Mouse (Mus musculus) midbrain, embryonic 11.5 days (tissue): ENCODE measurements at regions not wholly inside any gene's neighbourhood (a gene's known extent, or its start where the extent isn't known, plus 50 kb on each side); places are given as distances from the start of the nearest gene placed in this dataset.

Experiments
- ATAC-seq: fragments of 200-750 bp; cut with Nextera tagmentation; 2 replicates; pipeline ENCODE4 v1.8.0; 2017; ENCODE audit warnings: moderate TSS enrichment, moderate library complexity; ENCODE audit not compliant: low FRiP score
- DNase-seq: peaks from one replicate; pipeline ENCODE4 v3.0.0; 2015; ENCODE audit warnings: low spot score; ENCODE audit errors: missing footprints
- H3K27ac ChIP-seq: fragments of 300-500 bp; sonication (generic); 2 replicates; pipeline ENCODE4 v1.5.1; 2014; ENCODE audit warnings: low read depth, low read length
- H3K27me3 ChIP-seq: fragments of 300-500 bp; sonication (generic); 2 replicates; pipeline ENCODE4 v1.6.1; 2014; ENCODE audit warnings: mild to moderate bottlenecking, low read length, moderate library complexity, mixed read lengths; ENCODE audit not compliant: control insufficient read depth, insufficient read depth
- H3K36me3 ChIP-seq: fragments of 300-500 bp; sonication (generic); 2 replicates; pipeline ENCODE4 v1.6.1; 2014; ENCODE audit warnings: mild to moderate bottlenecking, low read length, moderate library complexity, mixed read lengths; ENCODE audit not compliant: control insufficient read depth, insufficient read depth
- H3K4me1 ChIP-seq: fragments of 300-500 bp; sonication (generic); 2 replicates; pipeline ENCODE4 v1.6.1; 2014; ENCODE audit warnings: low read length; ENCODE audit not compliant: control insufficient read depth, insufficient read depth
- H3K4me2 ChIP-seq: fragments of 300-500 bp; sonication (generic); 2 replicates; pipeline ENCODE4 v1.6.1; 2014; ENCODE audit warnings: mild to moderate bottlenecking, moderate library complexity
- H3K4me3 ChIP-seq: fragments of 300-500 bp; sonication (generic); 2 replicates; pipeline ENCODE4 v1.5.1; 2014; ENCODE audit warnings: low read depth, low read length
- H3K9ac ChIP-seq: fragments of 300-500 bp; sonication (generic); 2 replicates; pipeline ENCODE4 v1.6.1; 2014; ENCODE audit warnings: low read length
- H3K9me3 ChIP-seq: fragments of 300-500 bp; sonication (generic); 2 replicates; pipeline ENCODE4 v1.6.1; 2016; ENCODE audit warnings: low read length; ENCODE audit not compliant: control insufficient read depth
- WGBS: fragments of 180-500 bp; shearing (Covaris S2); extraction: QIAGEN DNeasy Blood & Tissue Kit; methylation state at CpG from one replicate; pipeline ENCODE4 v1.1.7; 2014; 5-methylcytosine and 5-hydroxymethylcytosine counted together

DNA sequence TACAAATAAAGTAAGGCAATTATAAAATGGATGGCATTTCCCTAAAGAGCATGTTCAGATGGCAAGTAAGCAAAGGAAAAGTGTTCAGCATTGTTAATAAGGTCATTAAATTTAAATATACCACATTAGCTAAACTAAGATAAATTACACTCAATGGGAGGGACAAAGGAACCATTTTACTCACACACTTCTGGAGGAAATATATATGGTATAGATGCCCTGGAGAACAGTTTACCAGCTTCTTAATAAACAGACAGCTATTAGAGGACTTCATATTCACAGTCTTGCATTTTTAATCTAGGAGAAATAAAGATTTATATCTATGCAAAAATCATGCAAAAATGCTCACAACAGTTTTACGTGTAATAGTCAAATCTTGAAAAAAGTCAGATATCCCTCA is 183.8 kb downstream of the Dthd1 start:
- no peaks in the 10 kb centered on the region for H3K9me3 ChIP-seq
- no peak overlapping the region for H3K27ac ChIP-seq
- no peaks in the 10 kb centered on the region for H3K36me3 ChIP-seq
- H3K4me3 ChIP-seq = no peak overlapping the region
- H3K9ac ChIP-seq = no peak overlapping the region
- no peak overlapping the region for H3K4me2 ChIP-seq
- 86% methylated on average over 1 of the region's 1 CpGs for WGBS
- ATAC-seq (no peak), DNase-seq (no peak)
- H3K4me1 ChIP-seq = no peaks in the 10 kb centered on the region
- no peaks in the 10 kb centered on the region for H3K27me3 ChIP-seq

DNA sequence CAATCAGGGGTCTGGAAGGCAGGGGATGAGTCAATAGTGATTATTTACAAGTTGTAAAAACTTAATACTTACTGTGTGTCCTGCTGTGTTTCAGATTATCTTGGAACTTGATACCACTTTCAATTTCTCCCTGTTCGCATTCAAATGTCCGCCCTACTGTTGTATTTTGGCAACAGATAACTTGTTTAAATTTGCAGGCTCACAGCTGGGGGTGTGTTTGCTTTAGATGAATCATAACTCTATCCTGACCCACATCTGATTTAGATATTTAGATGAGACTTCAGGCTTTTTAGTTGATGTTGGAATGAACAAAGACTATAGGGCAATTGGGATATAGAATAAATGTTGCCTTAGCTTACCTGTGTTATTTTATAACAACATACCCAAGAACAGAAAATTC is 220.8 kb downstream of the Dthd1 start:
- Histone ChIP-seq H3K27me3 (no peaks in the 10 kb centered on the region), H3K4me2 (no peak overlapping the region), H3K4me1 (no peaks in the 10 kb centered on the region), H3K4me3 (no peak overlapping the region), H3K9me3 (no peaks in the 10 kb centered on the region), H3K36me3 (no peaks in the 10 kb centered on the region), H3K27ac (no peak overlapping the region), H3K9ac (no peak overlapping the region)
- DNase-seq (no peak), ATAC-seq (no peak)
- WGBS = 89% methylated on average over 2 of the region's 2 CpGs

DNA sequence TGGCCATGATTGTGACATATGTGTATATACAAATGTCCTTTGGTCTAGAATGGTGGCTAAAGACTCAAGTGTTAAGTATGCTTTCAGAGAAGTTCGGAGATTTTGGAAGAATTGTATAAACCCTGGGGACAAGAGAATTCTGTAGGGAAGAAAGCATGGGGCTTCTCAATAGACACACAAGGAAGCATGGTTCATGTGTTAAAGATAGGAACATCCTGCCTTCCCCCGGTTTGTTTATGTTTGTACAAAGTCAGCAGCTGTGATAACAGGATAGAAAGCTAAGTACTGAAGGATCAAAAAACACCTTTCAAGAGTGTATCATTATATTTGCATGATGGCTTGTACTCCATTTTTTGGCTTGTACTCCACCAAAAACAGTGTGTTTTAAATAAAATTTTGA is 232.1 kb downstream of the Dthd1 start:
- H3K9ac ChIP-seq = no peak overlapping the region
- no peak overlapping the region for H3K4me3 ChIP-seq
- H3K27ac ChIP-seq = no peak overlapping the region
- ATAC-seq = no peak
- DNase-seq = no peak
- no peaks in the 10 kb centered on the region for H3K27me3 ChIP-seq
- WGBS = 71% methylated on average over 2 of the region's 2 CpGs
- no peaks in the 10 kb centered on the region for H3K36me3 ChIP-seq
- H3K4me2 ChIP-seq = no peak overlapping the region
- H3K4me1 ChIP-seq = no peaks in the 10 kb centered on the region
- H3K9me3 ChIP-seq = no peaks in the 10 kb centered on the region

DNA sequence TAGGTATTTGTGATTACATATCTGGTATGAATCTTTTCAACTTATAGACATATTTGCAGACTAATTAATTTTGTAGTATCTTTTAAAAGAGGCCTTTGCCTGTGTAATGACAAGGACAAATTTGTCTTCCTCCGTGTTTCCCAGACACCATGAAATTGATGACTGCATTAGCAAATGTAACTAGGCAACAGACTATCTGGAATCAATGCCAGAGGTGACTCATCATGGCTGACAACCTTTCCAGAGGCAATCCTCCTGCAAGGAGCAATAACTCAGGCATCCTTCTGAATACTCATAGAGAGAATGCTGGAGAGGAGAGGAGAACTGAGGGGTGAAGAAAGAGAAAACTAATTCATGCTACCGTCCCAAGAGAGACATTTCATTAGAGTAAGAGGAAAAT is 249.7 kb downstream of the Dthd1 start:
- H3K27me3 ChIP-seq = no peaks in the 10 kb centered on the region
- no peaks in the 10 kb centered on the region for H3K4me1 ChIP-seq
- 68% methylated on average over 2 of the region's 2 CpGs for whole genome bisulfite sequencing
- no peak for DNase-seq
- no peak overlapping the region for H3K4me3 ChIP-seq
- H3K36me3 ChIP-seq = no peaks in the 10 kb centered on the region
- no peak overlapping the region for H3K9ac ChIP-seq
- no peak overlapping the region for H3K4me2 ChIP-seq
- no peak for ATAC-seq
- no peaks in the 10 kb centered on the region for H3K9me3 ChIP-seq
- no peak overlapping the region for H3K27ac ChIP-seq

DNA sequence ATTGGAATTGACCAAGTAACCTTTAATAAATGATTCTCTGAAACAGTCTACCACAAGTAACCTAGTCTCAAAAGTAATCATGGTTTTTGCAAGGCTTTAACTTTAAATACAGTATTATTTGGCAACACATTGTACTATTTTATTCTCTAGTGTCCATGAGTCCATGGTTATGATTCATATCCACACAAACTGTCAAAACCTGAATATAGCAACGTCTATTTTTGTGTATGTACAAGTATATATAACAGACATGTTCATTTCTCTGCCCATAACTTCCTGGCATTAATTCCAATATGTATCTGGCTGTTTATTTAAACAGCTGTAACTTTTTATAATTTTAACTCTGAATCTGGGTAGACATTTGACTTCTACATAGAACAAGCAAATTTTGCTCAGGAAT is 253.2 kb downstream of the Dthd1 start:
- H3K27ac ChIP-seq = no peak overlapping the region
- no peaks in the 10 kb centered on the region for H3K36me3 ChIP-seq
- DNase-seq = no peak
- 49% methylated on average over 1 of the region's 1 CpGs for WGBS
- H3K4me1 ChIP-seq = no peaks in the 10 kb centered on the region
- H3K27me3 ChIP-seq = no peaks in the 10 kb centered on the region
- no peak overlapping the region for H3K9ac ChIP-seq
- no peaks in the 10 kb centered on the region for H3K9me3 ChIP-seq
- H3K4me3 ChIP-seq = no peak overlapping the region
- ATAC-seq = no peak
- H3K4me2 ChIP-seq = no peak overlapping the region

DNA sequence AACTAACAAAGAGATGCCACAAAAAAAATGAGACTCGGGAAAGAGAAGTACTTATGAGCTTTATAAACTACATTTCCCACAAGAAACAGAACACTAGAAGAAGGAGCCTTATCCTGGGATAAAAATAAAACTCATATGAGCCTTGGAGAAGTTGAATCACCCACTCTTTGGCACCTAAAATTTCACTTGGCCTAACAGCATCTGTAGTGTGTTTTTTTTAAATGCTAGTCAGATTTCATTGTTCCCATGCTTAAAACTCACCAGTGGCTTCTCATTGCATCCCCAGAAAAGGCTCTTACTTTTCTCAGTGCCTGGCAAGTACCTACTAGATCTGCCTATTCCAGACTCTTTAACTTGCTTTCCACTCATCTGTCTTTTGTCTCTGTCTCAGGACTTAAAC is 284.5 kb downstream of the Dthd1 start:
- 88% methylated on average over 1 of the region's 1 CpGs for WGBS
- Histone ChIP-seq H3K9ac (no peak overlapping the region), H3K27me3 (no peaks in the 10 kb centered on the region), H3K4me3 (no peak overlapping the region), H3K4me1 (no peaks in the 10 kb centered on the region), H3K9me3 (no peaks in the 10 kb centered on the region), H3K36me3 (no peaks in the 10 kb centered on the region), H3K27ac (no peak overlapping the region), H3K4me2 (no peak overlapping the region)
- no peak for ATAC-seq
- no peak for DNase-seq

DNA sequence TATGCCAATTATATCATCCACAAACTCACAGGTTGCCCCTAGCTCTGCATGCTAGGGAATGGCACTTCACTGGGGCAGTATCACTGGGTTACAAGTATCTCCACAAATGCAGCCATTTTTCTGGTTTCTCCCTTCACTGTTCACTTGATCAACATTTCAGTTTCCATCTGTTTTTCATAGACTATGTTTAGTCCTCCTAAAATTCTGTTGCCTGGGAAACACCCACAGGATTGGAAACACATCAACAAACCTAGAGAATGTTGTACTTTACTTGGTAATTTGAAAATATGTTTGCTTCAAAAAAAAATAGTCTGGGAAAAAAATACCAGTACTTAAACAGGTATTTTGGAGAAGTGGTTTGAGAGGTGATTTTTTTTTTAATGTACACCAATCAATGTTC is 318.9 kb downstream of the Dthd1 start:
- Histone ChIP-seq H3K36me3 (no peaks in the 10 kb centered on the region), H3K9me3 (no peaks in the 10 kb centered on the region), H3K4me2 (no peak overlapping the region), H3K4me3 (no peak overlapping the region), H3K27me3 (no peaks in the 10 kb centered on the region), H3K4me1 (no peaks in the 10 kb centered on the region), H3K27ac (no peak overlapping the region), H3K9ac (no peak overlapping the region)
- no peak for DNase-seq
- ATAC-seq = no peak

DNA sequence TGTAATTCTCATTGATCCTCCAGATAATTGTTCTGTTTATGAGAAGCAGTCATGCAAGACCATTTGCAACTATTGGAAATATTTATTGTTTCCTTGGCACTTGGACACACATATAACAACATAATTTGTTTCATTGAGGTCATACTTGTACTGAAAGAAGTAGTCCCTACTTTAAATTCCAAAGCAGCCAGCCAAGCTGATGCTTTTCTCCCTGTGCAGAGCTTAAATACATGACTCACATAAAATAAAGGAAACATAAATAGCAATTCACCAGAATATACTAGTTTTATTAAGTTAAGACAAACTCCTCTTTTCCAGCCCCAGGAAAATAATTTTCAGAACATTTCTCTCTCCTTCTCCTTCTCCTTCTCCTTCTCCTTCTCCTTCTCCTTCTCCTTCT is 324.3 kb downstream of the Dthd1 start:
- no peaks in the 10 kb centered on the region for H3K36me3 ChIP-seq

DNA sequence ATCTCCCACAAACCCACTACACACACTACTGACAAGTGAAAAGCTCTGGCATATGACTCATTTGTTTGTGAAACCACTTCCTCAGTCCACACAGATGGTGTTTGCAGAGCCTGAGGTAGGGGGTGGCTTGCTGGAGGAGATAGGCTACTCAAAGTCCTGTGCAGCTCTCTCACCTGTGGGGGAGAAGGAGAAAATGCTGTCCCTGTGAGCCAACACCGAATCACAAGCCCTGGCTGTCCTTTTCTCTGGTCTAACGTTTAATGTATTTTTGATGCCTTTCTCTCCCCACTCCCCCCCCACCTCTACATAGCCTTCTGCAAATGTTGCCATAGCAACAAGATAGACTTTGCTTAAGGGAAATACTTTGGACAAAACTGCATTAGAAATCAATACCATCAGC is 356.1 kb downstream of the Dthd1 start:
- Histone ChIP-seq H3K36me3 (no peaks in the 10 kb centered on the region), H3K27ac (no peak overlapping the region), H3K9me3 (no peaks in the 10 kb centered on the region), H3K4me1 (no peaks in the 10 kb centered on the region), H3K27me3 (no peaks in the 10 kb centered on the region), H3K9ac (no peak overlapping the region), H3K4me2 (no peak overlapping the region), H3K4me3 (no peak overlapping the region)
- DNase-seq (no peak), ATAC-seq (peak; percentile 46; the same call in 1 of the 2 replicates)
- 63% methylated on average over 2 of the region's 2 CpGs for WGBS

More for the DNA sequence above, 324.3 kb downstream of the Dthd1 start:
- H3K9me3 ChIP-seq = no peaks in the 10 kb centered on the region
- DNase-seq (no peak), ATAC-seq (no peak)
- no peaks in the 10 kb centered on the region for H3K4me1 ChIP-seq
- no peak overlapping the region for H3K27ac ChIP-seq
- no peak overlapping the region for H3K4me2 ChIP-seq
- H3K27me3 ChIP-seq = no peaks in the 10 kb centered on the region
- no peak overlapping the region for H3K4me3 ChIP-seq
- H3K9ac ChIP-seq = no peak overlapping the region

DNA sequence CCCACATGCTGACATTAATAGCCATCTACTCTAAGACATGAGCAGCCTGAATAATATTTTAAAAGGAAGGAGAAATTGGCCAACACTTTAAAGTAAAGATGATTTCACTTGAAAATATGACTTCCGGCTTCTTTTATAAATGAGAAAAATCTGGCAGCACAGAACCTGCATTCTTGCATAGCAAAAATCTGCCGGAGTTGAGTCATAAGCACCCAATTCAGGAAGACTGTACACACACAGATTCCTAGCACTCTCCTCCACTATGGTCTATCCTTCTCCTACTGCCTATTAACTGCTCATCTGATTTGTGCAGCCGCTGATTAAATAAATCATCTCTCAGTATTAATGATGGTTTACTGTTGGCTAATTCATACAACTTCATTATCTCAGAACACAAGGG is 356.9 kb downstream of the Dthd1 start:
- no peak overlapping the region for H3K4me2 ChIP-seq
- H3K36me3 ChIP-seq = no peaks in the 10 kb centered on the region
- no peak overlapping the region for H3K9ac ChIP-seq
- no peak overlapping the region for H3K27ac ChIP-seq
- H3K4me1 ChIP-seq = no peaks in the 10 kb centered on the region
- 92% methylated on average over 3 of the region's 3 CpGs for WGBS
- no peaks in the 10 kb centered on the region for H3K27me3 ChIP-seq
- ATAC-seq = no peak
- H3K4me3 ChIP-seq = no peak overlapping the region
- no peaks in the 10 kb centered on the region for H3K9me3 ChIP-seq
- no peak for DNase-seq
